Mouse (Mus musculus): ENCODE data around the gene Armc9. TPM values are rescaled to one million over a fixed set of nuclear protein-coding genes. Genes with fewer than 3 reads are reported as not detected.

Gene Armc9
- total and polyA plus RNA-seq, 3 experiments = 7.2 to 12.0 TPM; not detected in 1

- TF ChIP-seq USF1 (IDR thresholded peaks at IDR 0.05; ENCODE audit: low read depth, low read length) (no peak), KAT2A (conservative IDR thresholded peaks at IDR 0.05; ENCODE audit: low read depth, low read length) (no peak), CHD1 (IDR thresholded peaks at IDR 0.05; ENCODE audit: low read depth, low read length) (no peak), CTCF (IDR thresholded peaks at IDR 0.05 in 2 of 3, conservative IDR thresholded peaks at IDR 0.05 in 1 of 3; ENCODE audit: control insufficient read depth in 1 of 3, insufficient read depth in 1 of 3, low read depth in 2 of 3, low read length in 3 of 3, poor library complexity in 1 of 3, severe bottlenecking in 1 of 3) (peak in 2 of 3 experiments; percentile 98 to 100), ELF1 (IDR thresholded peaks at IDR 0.05; ENCODE audit: low read depth, low read length) (peak; percentile 23; the same call in 1 of the 2 replicates), RAD21 (IDR thresholded peaks at IDR 0.05; ENCODE audit: low read depth, low read length) (peak; percentile 88), MAZ (IDR thresholded peaks at IDR 0.05; ENCODE audit: low read depth, low read length) (peak; percentile 41; the same call in 1 of the 2 replicates), ETS1 (IDR thresholded peaks at IDR 0.05; ENCODE audit: low read depth, low read length) (no peak), USF2 (IDR thresholded peaks at IDR 0.05; ENCODE audit: borderline replicate concordance in 1 of 2, insufficient read depth in 1 of 2, low read depth in 1 of 2, low read length in 2 of 2) (no peak), MAFK (IDR thresholded peaks at IDR 0.05; ENCODE audit: borderline replicate concordance, low read depth, low read length) (no peak), POLR2AphosphoS5 (IDR thresholded peaks at IDR 0.05; ENCODE audit: borderline replicate concordance, low read depth, low read length) (no peak), MYB (IDR thresholded peaks at IDR 0.05; ENCODE audit: low read depth, low read length) (no peak), UBTF (IDR thresholded peaks at IDR 0.05; ENCODE audit: borderline replicate concordance, insufficient read depth, low read depth, low read length) (no peak), MXI1 (IDR thresholded peaks at IDR 0.05; ENCODE audit: low read depth, low read length) (no peak), HCFC1 (IDR thresholded peaks at IDR 0.05; ENCODE audit: low read depth, low read length) (peak; percentile 65; the same call in 1 of the 2 replicates), ZC3H11A (IDR thresholded peaks at IDR 0.05; ENCODE audit: low read depth, low read length) (peak; percentile 93), TAL1 (IDR thresholded peaks at IDR 0.05; ENCODE audit: low read length) (no peak), JUND (IDR thresholded peaks at IDR 0.05; ENCODE audit: low read depth, low read length) (peak; percentile 84; the same call in 1 of the 2 replicates), ZKSCAN1 (IDR thresholded peaks at IDR 0.05; ENCODE audit: low read depth, low read length) (no peak), MEF2A (IDR thresholded peaks at IDR 0.05; ENCODE audit: extremely low read depth, insufficient replicate concordance, low read depth, low read length, poor library complexity, severe bottlenecking) (no peak), BHLHE40 (IDR thresholded peaks at IDR 0.05; ENCODE audit: borderline replicate concordance, low read depth, low read length) (peak; percentile 49; the same call in 1 of the 2 replicates), SIN3A (IDR thresholded peaks at IDR 0.05; ENCODE audit: low read length) (no peak; the same call in 1 of the 2 replicates), POLR2AphosphoS2 (IDR thresholded peaks at IDR 0.05; ENCODE audit: low read length) (no peak), E2F4 (IDR thresholded peaks at IDR 0.05; ENCODE audit: borderline replicate concordance, low read depth, low read length) (no peak)
Measured at GRCm38 (mm10) chr1:86178462-86179253, 24.1 kb downstream of the Armc9 start (continued).
